19 mouse cellular contexts compared by ENCODE assay signal in genomic region chr3:59406035-59406434, GRCm38 (mm10).
DNase-seq lines count a peak whose midpoint lies in the region; ATAC-seq and TF ChIP-seq lines count a peak whose summit lies in the region.
"Had no signal": no experiment of that assay in that cellular context is flagged by ENCODE, and none has a peak within 500 bp of the region (broad histone marks: within the 10 kb centered on the region; RNA-seq: fewer than 3 reads in every experiment).

No protein-coding gene starts in this region.

- 86% methylated on average over 3 of the region's 3 CpGs for WGBS in heart, embryonic 11.5 days (ENCODE audit: insufficient replicate concordance)
- 79% methylated on average over 3 of the region's 3 CpGs for WGBS in lung, adult 2 months

- no peak overlapping the region for H3K4me2 ChIP-seq in heart, embryonic 11.5 days
- H3K4me2 ChIP-seq: hindbrain, embryonic 13.5 days; limb, embryonic 15.5 days; liver, embryonic 15.5 days; midbrain, embryonic 13.5 days had no signal

- no peak overlapping the region for H3K4me3 ChIP-seq in heart, embryonic 11.5 days (ENCODE audit: low read depth, low read length)
- no peak overlapping the region for H3K4me3 ChIP-seq in lung, adult 2 months (replicated peaks; ENCODE audit: extremely low read depth, low read depth, low read length)
- H3K4me3 ChIP-seq: forebrain, embryonic 10.5 days; hindbrain, embryonic 13.5 days; limb, embryonic 15.5 days; liver, embryonic 15.5 days; midbrain, embryonic 13.5 days; myocyte had no signal

- H3K27me3 ChIP-seq in heart, embryonic 11.5 days (ENCODE audit: control insufficient read depth, insufficient read depth, low read length) = no peaks in the 10 kb centered on the region
- H3K27me3 ChIP-seq: hindbrain, embryonic 13.5 days; limb, embryonic 15.5 days; liver, embryonic 15.5 days; midbrain, embryonic 13.5 days had no signal

- no peaks in the 10 kb centered on the region for H3K4me1 ChIP-seq in heart, embryonic 11.5 days (ENCODE audit: control insufficient read depth, insufficient read depth, low read length)
- no peaks in the 10 kb centered on the region for H3K4me1 ChIP-seq in lung, adult 2 months (ENCODE audit: control insufficient read depth, insufficient read depth, low read length)
- H3K4me1 ChIP-seq: forebrain, embryonic 10.5 days; hindbrain, embryonic 13.5 days; limb, embryonic 15.5 days; liver, embryonic 15.5 days; midbrain, embryonic 13.5 days had no signal

- no peak overlapping the region for H3K27ac ChIP-seq in heart, embryonic 11.5 days (ENCODE audit: low read depth, low read length)
- H3K27ac ChIP-seq: forebrain, embryonic 10.5 days; hindbrain, embryonic 13.5 days; limb, embryonic 15.5 days; liver, embryonic 15.5 days; midbrain, embryonic 13.5 days had no signal

- TF ChIP-seq POLR2A in lung, adult 2 months (IDR thresholded peaks at IDR 0.05; ENCODE audit: borderline replicate concordance, extremely low read depth, low read depth, low read length) = no peak

- TF ChIP-seq CTCF in lung, adult 2 months (IDR thresholded peaks at IDR 0.05; ENCODE audit: insufficient read depth, low read length) = no peak

- H3K36me3 ChIP-seq in heart, embryonic 11.5 days (ENCODE audit: control insufficient read depth, insufficient read depth, low read length) = no peaks in the 10 kb centered on the region
- H3K36me3 ChIP-seq: forebrain, embryonic 10.5 days; hindbrain, embryonic 13.5 days; limb, embryonic 15.5 days; liver, embryonic 15.5 days; midbrain, embryonic 13.5 days had no signal

- peak; percentile 18 for DNase-seq in heart, adult 8-10 months (ENCODE audit: low spot score)
- DNase-seq in A20 (ENCODE audit: low read depth, low spot score) = peak; percentile 1
- DNase-seq in cerebellum, adult 11-12 months = peak; percentile 69
- peak; percentile 73 to 85 for DNase-seq in cerebellum, postnatal 14 days
- no peak for DNase-seq in frontal cortex, postnatal 36 days (ENCODE audit: low spot score in 2 of 2)
- DNase-seq in lung, adult 2 months = no peak
- DNase-seq: adrenal gland, adult 2 months; forebrain, postnatal 0 days; spleen, adult 18-20 months; thymus, adult 2 months had no signal

- no peaks in the 10 kb centered on the region; the same call in 1 of the 2 replicates for H3K9me3 ChIP-seq in heart, embryonic 11.5 days (replicated peaks; ENCODE audit: control insufficient read depth, low read length)
- H3K9me3 ChIP-seq: forebrain, embryonic 10.5 days; hindbrain, embryonic 13.5 days; limb, embryonic 15.5 days; liver, embryonic 15.5 days; midbrain, embryonic 13.5 days had no signal

- no peak for ATAC-seq in heart, embryonic 11.5 days (replicated peaks; ENCODE audit: insufficient number of reproducible peaks, low FRiP score, low TSS enrichment)
- ATAC-seq: forebrain, postnatal 0 days; intestine, embryonic 16.5 days; lung, postnatal 0 days; midbrain, embryonic 13.5 days had no signal

- no peak overlapping the region for H3K9ac ChIP-seq in heart, embryonic 11.5 days (ENCODE audit: low read depth, low read length)
- H3K9ac ChIP-seq: forebrain, postnatal 0 days; hindbrain, embryonic 13.5 days; limb, embryonic 15.5 days; liver, embryonic 15.5 days; midbrain, embryonic 13.5 days had no signal

Comparison
In these comparisons a context has a peak if more than half of its experiments do, and no peak if none do; other contexts are left out.
1. DNase-seq: peak in heart, adult 8-10 months (single experiment), A20 (single experiment), cerebellum, adult 11-12 months (single experiment) and cerebellum, postnatal 14 days (2 of 2); none in frontal cortex, postnatal 36 days (0 of 2) and lung, adult 2 months (single experiment).